Mouse (Mus musculus) embryonic stem cell, embryonic (primary cell): ENCODE results near the gene Cyp2b13.
"Not testable (repeated sequence)": the region's sequence is repeated elsewhere in the genome, so short reads cannot be mapped to it uniquely, and the experiment has no call there.

Source experiments
- CTCF ChIA-PET, 4 experiments: fragments of 300-600 bp in 2 of 4; fragments of 350-600 bp in 2 of 4; sonication (Branson Sonifier 250); formaldehyde crosslinking; loops; one replicate each; lab custom pipeline; 2022; ENCODE audit warnings: inconsistent platforms in 2 of 4; lab: Charles Lee
- POLR2A ChIA-PET, 4 experiments: fragments of 300-600 bp in 2 of 4; fragments of 350-600 bp in 2 of 4; sonication (Branson Sonifier 250); formaldehyde crosslinking; loops; one replicate each; lab custom pipeline; 2022; ENCODE audit warnings: antibody characterized with exemption in 4 of 4, inconsistent platforms in 1 of 4; lab: Charles Lee

Gene Cyp2b13

DNA sequence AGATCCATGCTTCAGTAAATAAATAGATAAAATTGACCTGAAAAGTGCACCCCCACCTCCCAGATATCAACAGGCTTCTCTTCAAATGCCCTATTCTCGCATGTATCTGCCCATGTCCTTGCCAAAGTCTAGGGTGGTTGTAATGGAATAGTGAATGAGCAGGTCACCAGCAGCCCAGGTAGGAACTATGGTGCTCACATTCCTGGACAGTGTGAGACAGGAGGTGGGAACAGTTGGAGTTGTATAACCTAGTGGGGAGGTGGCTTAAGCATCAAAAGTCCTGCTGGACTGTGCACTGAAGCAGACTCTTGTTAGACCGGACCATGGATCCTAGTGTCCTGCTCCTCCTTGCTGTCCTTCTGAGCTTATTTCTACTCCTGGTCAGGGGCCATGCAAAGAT, at the start of gene Cyp2b13:
Cyp2b13 (plus strand) TSS at position 301 of the 400 bp plus-strand sequence.
- POLR2A ChIA-PET, CTCF ChIA-PET: not testable (repeated sequence)

DNA sequence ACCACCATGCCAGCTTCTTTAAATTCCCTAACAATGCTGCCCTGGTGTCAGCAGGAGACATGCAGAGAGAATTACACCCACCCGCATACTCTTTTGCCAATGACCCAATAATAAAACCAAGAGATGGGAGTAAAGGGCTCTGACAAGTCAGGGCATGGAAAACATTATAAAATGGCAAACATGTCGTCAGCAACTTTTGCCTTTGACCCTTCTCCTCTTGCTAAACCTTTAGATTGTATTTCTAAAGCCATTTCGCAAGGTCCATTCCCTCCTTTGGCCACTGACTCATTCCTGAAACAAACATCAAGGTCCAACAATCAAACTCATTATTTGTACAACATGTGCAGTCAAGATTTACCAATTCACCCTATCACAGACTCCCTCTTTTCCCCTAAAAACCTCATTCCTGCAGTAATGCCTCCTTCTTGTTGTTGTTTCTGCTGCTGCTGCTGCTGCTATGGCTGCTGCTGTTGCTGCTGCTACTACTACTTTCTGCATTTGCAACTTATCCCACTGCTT, 41.4 kb upstream of the Cyp2b13 start:
- POLR2A ChIA-PET, result not testable (repeated sequence)

GRCm38 (mm10) chr7:26054885-26055630, 6.2 kb upstream of the Cyp2b13 start:
- POLR2A ChIA-PET, CTCF ChIA-PET: not testable (repeated sequence)

More for the DNA sequence above, 41.4 kb upstream of the Cyp2b13 start:
- CTCF ChIA-PET, result not testable (repeated sequence)

DNA sequence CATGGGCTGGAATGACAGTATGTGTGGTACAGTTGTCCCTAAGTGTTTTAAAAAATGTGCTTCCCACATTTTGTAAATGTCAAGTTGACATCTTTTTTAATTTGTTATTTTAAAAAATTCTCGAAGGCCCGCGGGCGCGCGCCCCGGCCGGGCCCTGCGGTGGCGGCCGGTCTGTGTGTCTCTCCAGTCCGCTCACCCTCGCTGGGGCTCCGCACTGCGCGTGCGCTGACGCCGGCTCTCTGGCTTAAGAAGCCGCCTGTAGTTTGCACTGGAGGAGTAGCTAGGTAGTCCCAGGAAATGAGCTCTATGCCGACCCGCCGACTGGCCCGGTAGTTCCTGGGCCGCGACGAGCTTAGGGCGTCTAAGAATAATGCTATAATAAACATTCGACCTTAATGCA, 10.4 kb downstream of the Cyp2b13 start:
- POLR2A ChIA-PET, CTCF ChIA-PET: not testable (repeated sequence)

GRCm38 (mm10) chr7:26082595-26082994, 21.3 kb downstream of the Cyp2b13 start:
- ChIA-PET POLR2A (no interaction called here), CTCF (no interaction called here)

GRCm38 (mm10) chr7:26087391-26087790, 26.1 kb downstream of the Cyp2b13 start:
- POLR2A ChIA-PET, result no interaction called here
- CTCF ChIA-PET, result no interaction called here

DNA sequence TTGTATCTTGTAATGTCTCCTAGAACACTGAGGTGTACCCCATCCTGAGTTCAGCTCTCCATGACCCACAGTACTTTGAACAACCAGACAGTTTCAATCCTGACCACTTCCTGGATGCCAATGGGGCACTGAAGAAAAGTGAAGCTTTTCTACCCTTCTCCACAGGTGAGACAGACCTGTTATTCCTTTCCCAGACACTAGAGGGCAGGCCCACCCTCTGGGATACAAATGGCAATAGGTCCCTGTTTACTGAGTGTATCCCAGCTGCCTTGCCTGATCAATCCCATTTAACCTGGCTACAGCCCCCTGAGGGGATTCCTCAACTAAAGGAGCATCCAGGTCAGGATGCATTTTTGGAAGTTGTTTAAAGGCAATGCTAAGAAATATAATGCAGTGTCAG, 27.3 kb downstream of the Cyp2b13 start:
- CTCF ChIA-PET, POLR2A ChIA-PET: not testable (repeated sequence)

- POLR2A ChIA-PET, CTCF ChIA-PET: not testable (repeated sequence)
These were observed 78.3 kb downstream of the Cyp2b13 start for GRCm38 (mm10) chr7:26139623-26140022.

DNA sequence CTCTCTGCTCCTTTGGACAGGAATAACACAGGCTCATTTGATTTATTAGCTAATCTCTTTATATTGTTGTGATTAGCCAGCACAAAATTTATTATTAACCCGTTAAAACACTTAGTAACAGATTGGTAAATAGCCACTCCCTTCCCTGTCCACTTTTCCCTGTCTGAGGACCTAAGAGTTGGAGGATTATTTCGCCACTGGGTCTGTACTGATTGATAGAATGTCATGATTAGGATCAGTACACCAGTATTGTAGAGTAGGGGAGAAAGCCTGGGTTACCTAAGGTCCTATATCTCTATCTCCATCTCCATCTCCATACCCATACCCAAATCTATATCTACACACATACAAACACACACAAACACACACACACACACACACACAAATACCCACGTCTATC, 82.4 kb downstream of the Cyp2b13 start:
- POLR2A ChIA-PET, CTCF ChIA-PET: not testable (repeated sequence)
